Mouse (Mus musculus): ENCODE measurements at regions not wholly inside any gene's neighbourhood (a gene's known extent, or its start where the extent isn't known, plus 50 kb on each side); places are given as distances from the start of the nearest gene placed in this dataset.

GRCm38 (mm10) chr9:46467671-46468070 lies 147.9 kb upstream of the 4931429L15Rik start:
- Histone ChIP-seq H3K27ac (ENCODE audit: low read depth, low read length) (no peak overlapping the region), H3K9ac (replicated peaks; ENCODE audit: low read depth, low read length) (no peak overlapping the region), H3K4me2 (ENCODE audit: low read depth, low read length) (no peak overlapping the region), H3K4me3 (ENCODE audit: low read depth, low read length) (no peak overlapping the region), H3K4me1 (ENCODE audit: control insufficient read depth, insufficient read depth, low read length) (no peaks in the 10 kb centered on the region), H3K9me3 (ENCODE audit: control insufficient read depth, low read length) (no peaks in the 10 kb centered on the region), H3K36me3 (ENCODE audit: control insufficient read depth, insufficient read depth, low read length) (no peaks in the 10 kb centered on the region), H3K27me3 (ENCODE audit: control insufficient read depth, insufficient read depth, low read length) (no peaks in the 10 kb centered on the region; the same call in 1 of the 2 replicates)
- WGBS, result 31% methylated on average over 3 of the region's 3 CpGs
- ATAC-seq (ENCODE audit: low read depth), result no peak

DNA sequence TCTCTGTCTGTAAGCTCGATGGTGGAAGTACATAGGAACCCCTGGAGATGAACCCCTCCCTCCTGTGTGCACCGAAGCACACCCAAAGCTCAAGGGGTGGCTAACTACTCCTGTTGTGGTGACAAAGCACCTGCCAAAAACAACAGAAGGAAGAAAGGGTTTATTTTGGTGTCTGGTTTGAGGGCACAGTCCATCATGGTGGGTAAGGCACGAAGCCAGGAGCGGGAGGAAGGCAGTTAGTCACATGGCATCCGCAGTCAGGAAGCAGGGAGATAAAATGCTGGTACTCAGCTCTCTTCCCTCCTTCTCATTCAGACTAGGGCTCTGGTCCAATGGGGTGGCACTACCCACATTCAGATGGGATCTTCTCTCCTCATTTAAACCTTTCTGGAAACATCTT lies 142.9 kb upstream of the 4931429L15Rik start:
- no peak for ATAC-seq (ENCODE audit: low read depth)
- Histone ChIP-seq H3K27ac (ENCODE audit: low read depth, low read length) (no peak overlapping the region), H3K4me1 (ENCODE audit: control insufficient read depth, insufficient read depth, low read length) (no peaks in the 10 kb centered on the region), H3K9me3 (ENCODE audit: control insufficient read depth, low read length) (no peaks in the 10 kb centered on the region), H3K27me3 (ENCODE audit: control insufficient read depth, insufficient read depth, low read length) (no peaks in the 10 kb centered on the region), H3K36me3 (ENCODE audit: control insufficient read depth, insufficient read depth, low read length) (no peaks in the 10 kb centered on the region), H3K9ac (replicated peaks; ENCODE audit: low read depth, low read length) (no peak overlapping the region), H3K4me2 (ENCODE audit: low read depth, low read length) (no peak overlapping the region), H3K4me3 (ENCODE audit: low read depth, low read length) (no peak overlapping the region)
- WGBS, result 89% methylated on average over 5 of the region's 5 CpGs

DNA sequence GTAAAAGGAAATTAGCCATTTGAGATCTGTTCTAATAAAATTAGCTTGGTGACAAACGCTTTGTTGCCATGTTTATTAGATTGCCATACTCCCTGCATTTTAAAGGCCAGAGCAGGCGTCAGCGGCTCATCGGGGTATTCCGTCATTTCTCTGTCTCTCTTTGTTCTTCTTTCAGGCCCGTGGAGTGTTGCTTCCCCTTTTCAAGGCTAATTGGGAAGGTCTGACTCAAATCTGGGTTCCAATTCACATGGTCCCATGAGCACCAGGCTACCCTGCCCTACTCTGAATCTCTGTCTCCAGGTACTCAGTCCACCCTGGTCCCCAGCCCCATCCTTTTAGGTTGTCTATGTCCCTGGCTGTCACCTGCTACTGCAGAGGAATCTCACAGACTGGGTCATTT lies 138.2 kb upstream of the 4931429L15Rik start:
- Histone ChIP-seq H3K9me3 (ENCODE audit: control insufficient read depth, low read length) (no peaks in the 10 kb centered on the region), H3K4me3 (ENCODE audit: low read depth, low read length) (no peak overlapping the region), H3K4me2 (ENCODE audit: low read depth, low read length) (no peak overlapping the region), H3K9ac (replicated peaks; ENCODE audit: low read depth, low read length) (no peak overlapping the region), H3K36me3 (ENCODE audit: control insufficient read depth, insufficient read depth, low read length) (no peaks in the 10 kb centered on the region), H3K27me3 (ENCODE audit: control insufficient read depth, insufficient read depth, low read length) (no peaks in the 10 kb centered on the region), H3K4me1 (ENCODE audit: control insufficient read depth, insufficient read depth, low read length) (no peaks in the 10 kb centered on the region), H3K27ac (ENCODE audit: low read depth, low read length) (no peak overlapping the region)
- no peak for ATAC-seq (ENCODE audit: low read depth)
- 47% methylated on average over 6 of the region's 6 CpGs for WGBS

GRCm38 (mm10) chr9:46454807-46455610 lies 135.2 kb upstream of the 4931429L15Rik start:
- 58% methylated on average over 7 of the region's 7 CpGs for WGBS
- Histone ChIP-seq H3K4me3 (ENCODE audit: low read depth, low read length) (no peak overlapping the region), H3K4me2 (ENCODE audit: low read depth, low read length) (no peak overlapping the region), H3K36me3 (ENCODE audit: control insufficient read depth, insufficient read depth, low read length) (no peaks in the 10 kb centered on the region), H3K27ac (ENCODE audit: low read depth, low read length) (no peak overlapping the region), H3K9ac (replicated peaks; ENCODE audit: low read depth, low read length) (no peak overlapping the region), H3K27me3 (ENCODE audit: control insufficient read depth, insufficient read depth, low read length) (no peaks in the 10 kb centered on the region), H3K9me3 (ENCODE audit: control insufficient read depth, low read length) (no peaks in the 10 kb centered on the region), H3K4me1 (ENCODE audit: control insufficient read depth, insufficient read depth, low read length) (no peaks in the 10 kb centered on the region)
- no peak for ATAC-seq (ENCODE audit: low read depth)

DNA sequence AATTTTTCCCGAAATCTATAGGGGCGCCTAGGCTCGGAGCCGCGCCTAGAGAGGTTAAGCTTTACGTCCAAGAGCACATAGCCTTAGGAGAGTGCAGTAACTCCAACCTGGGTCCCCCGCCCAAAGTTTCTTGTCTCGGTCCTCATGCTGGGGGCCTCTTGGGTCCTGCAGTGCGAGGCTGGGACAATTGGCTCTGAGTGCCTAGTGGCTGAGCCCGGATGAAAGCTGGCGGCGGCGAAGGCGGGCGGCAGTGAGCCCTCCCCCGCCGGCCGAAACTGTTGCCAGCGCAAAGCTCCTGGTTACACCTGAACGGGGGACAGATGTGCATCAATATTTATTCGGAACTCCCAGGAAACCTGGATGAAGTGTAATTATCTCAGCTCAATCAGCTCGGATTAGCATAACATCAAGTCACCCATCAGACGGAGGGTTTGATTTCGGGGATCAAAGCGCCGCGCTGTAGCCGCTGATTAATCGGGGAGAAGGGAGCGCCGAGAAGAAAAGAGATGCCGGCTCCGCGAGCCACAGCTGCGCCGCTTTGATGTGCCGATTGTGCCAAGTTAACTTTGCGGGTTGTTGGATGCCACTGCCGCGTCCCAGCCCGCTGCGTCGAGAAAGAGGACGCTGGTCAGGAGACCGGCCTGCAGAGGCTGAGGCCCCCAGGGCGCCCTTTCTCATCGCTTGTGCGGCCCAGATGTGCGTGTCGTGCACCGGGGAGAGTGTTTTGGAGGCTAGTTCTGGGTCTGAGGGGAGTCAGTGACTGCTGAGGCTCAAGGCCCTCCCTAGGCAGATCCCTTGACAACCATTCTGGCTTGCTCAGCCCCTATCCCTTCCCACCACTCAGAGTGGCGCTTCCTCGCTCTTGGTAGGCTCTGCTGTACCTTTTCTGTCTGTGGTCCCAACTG lies 123.7 kb upstream of the 4931429L15Rik start:
- no peaks in the 10 kb centered on the region for H3K9me3 ChIP-seq (ENCODE audit: control insufficient read depth, low read length)
- ATAC-seq (ENCODE audit: low read depth), result peak; percentile 43; the same call in 1 of the 2 replicates
- peak overlapping the region; percentile 16 for H3K4me3 ChIP-seq (ENCODE audit: low read depth, low read length)
- H3K9ac ChIP-seq (replicated peaks; ENCODE audit: low read depth, low read length), result 0 out of 2 replicates have a peak overlapping the region, but pooled peaks have one; percentile 32
- WGBS, result under 1% methylated on average over 53 of the region's 53 CpGs
- H3K27ac ChIP-seq (ENCODE audit: low read depth, low read length), result no peak overlapping the region
- peaks cover 7% of the 10 kb centered on the region; the same call in 1 of the 2 replicates for H3K27me3 ChIP-seq (ENCODE audit: control insufficient read depth, insufficient read depth, low read length)
- no peaks in the 10 kb centered on the region for H3K36me3 ChIP-seq (ENCODE audit: control insufficient read depth, insufficient read depth, low read length)
- peak overlapping the region; percentile 50 for H3K4me2 ChIP-seq (ENCODE audit: low read depth, low read length)
- H3K4me1 ChIP-seq (ENCODE audit: control insufficient read depth, insufficient read depth, low read length), result peaks cover 9% of the 10 kb centered on the region

DNA sequence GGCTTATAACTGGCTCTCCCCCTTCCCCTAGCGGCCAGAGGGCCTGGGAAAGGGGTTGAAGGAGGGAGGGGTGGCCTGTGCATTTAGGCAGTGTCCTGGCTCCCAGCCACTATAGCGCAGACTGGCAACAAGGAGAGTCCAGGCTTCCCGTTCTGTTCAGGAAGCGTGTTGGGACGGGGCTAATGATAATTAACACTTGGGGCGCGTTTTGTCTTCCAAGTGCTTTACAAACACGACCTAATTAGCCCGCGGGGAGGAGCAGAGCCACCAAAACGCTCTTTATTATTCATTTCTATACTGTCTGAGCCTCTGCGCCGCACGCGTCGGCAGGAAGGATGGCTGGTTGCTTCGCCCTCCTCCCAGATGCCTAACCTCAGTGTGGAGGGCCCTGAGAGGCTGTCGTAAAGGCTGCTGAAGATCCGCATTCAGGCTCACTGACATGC lies 123.0 kb upstream of the 4931429L15Rik start:
- H3K9ac ChIP-seq (replicated peaks; ENCODE audit: low read depth, low read length), result no peak overlapping the region
- peak overlapping the region; percentile 50 for H3K4me2 ChIP-seq (ENCODE audit: low read depth, low read length)
- peak; percentile 70; the same call in 1 of the 2 replicates for ATAC-seq (ENCODE audit: low read depth)
- no peaks in the 10 kb centered on the region for H3K9me3 ChIP-seq (ENCODE audit: control insufficient read depth, low read length)
- H3K27ac ChIP-seq (ENCODE audit: low read depth, low read length), result no peak overlapping the region
- H3K4me3 ChIP-seq (ENCODE audit: low read depth, low read length), result peak overlapping the region; percentile 16
- H3K36me3 ChIP-seq (ENCODE audit: control insufficient read depth, insufficient read depth, low read length), result no peaks in the 10 kb centered on the region
- H3K27me3 ChIP-seq (ENCODE audit: control insufficient read depth, insufficient read depth, low read length), result peaks cover 7% of the 10 kb centered on the region; the same call in 1 of the 2 replicates
- under 1% methylated on average over 19 of the region's 19 CpGs for WGBS
- H3K4me1 ChIP-seq (ENCODE audit: control insufficient read depth, insufficient read depth, low read length), result peaks cover 9% of the 10 kb centered on the region

DNA sequence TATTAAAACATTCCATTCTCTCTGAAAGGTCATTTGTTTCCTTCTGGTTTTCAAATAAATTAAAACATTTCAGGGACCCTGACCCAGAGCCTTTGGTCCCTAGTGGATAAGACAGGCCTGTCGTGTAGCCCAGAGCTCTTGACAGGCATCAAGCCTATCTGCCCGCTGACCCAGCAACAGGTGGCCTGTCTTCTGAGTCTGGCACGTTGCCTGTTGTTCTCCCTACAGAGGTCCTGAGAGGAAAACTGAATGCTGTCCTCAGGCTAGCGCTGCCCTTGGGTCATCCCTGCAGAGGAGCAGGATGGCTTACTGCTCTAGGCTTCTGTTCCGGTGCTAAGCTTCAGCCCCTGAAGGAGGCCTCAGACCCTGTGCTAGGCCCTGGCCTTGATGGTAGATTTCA lies 120.4 kb upstream of the 4931429L15Rik start:
- Histone ChIP-seq H3K9me3 (ENCODE audit: control insufficient read depth, low read length) (0 out of 2 replicates have a peak, but pooled peaks cover 2% of the 10 kb centered on the region), H3K4me3 (ENCODE audit: low read depth, low read length) (no peak overlapping the region), H3K4me1 (ENCODE audit: control insufficient read depth, insufficient read depth, low read length) (peaks cover 9% of the 10 kb centered on the region), H3K36me3 (ENCODE audit: control insufficient read depth, insufficient read depth, low read length) (no peaks in the 10 kb centered on the region), H3K27ac (ENCODE audit: low read depth, low read length) (no peak overlapping the region), H3K4me2 (ENCODE audit: low read depth, low read length) (no peak overlapping the region), H3K9ac (replicated peaks; ENCODE audit: low read depth, low read length) (no peak overlapping the region), H3K27me3 (ENCODE audit: control insufficient read depth, insufficient read depth, low read length) (peaks cover 7% of the 10 kb centered on the region; the same call in 1 of the 2 replicates)
- 68% methylated on average over 5 of the region's 5 CpGs for WGBS
- ATAC-seq (ENCODE audit: low read depth), result no peak

- ATAC-seq (ENCODE audit: low read depth), result no peak
- 56% methylated on average over 3 of the region's 3 CpGs for WGBS
- Histone ChIP-seq H3K9ac (replicated peaks; ENCODE audit: low read depth, low read length) (no peak overlapping the region), H3K27me3 (ENCODE audit: control insufficient read depth, insufficient read depth, low read length) (no peaks in the 10 kb centered on the region), H3K4me1 (ENCODE audit: control insufficient read depth, insufficient read depth, low read length) (no peaks in the 10 kb centered on the region), H3K27ac (ENCODE audit: low read depth, low read length) (no peak overlapping the region), H3K9me3 (ENCODE audit: control insufficient read depth, low read length) (0 out of 2 replicates have a peak, but pooled peaks cover 2% of the 10 kb centered on the region), H3K4me2 (ENCODE audit: low read depth, low read length) (no peak overlapping the region), H3K4me3 (ENCODE audit: low read depth, low read length) (no peak overlapping the region), H3K36me3 (ENCODE audit: control insufficient read depth, insufficient read depth, low read length) (no peaks in the 10 kb centered on the region)
These were observed 114.9 kb upstream of the 4931429L15Rik start for GRCm38 (mm10) chr9:46434700-46435099.

All from neural tube, embryonic 14.5 days (tissue).